Mouse (Mus musculus) heart, adult 2 months (tissue): Measurements from ENCODE around the gene Eefsec.

Experiments
- CTCF ChIP-seq: fragments of 200-600 bp; IDR thresholded peaks from 2 replicates; pipeline ENCODE4 v1.8.1; 2022; ENCODE audit warnings: antibody characterized with exemption, mild to moderate bottlenecking, moderate library complexity
- EP300 ChIP-seq: fragments of 200-500 bp; IDR thresholded peaks from 2 replicates; pipeline ENCODE4 v1.6.1; 2011; ENCODE audit warnings: low read depth, low read length, control low read depth; ENCODE audit not compliant: insufficient read depth
- POLR2A ChIP-seq: fragments of 200-500 bp; IDR thresholded peaks from 2 replicates; pipeline ENCODE4 v1.6.1; 2011; ENCODE audit warnings: mild to moderate bottlenecking, low read depth, low read length, control low read depth; ENCODE audit not compliant: insufficient read depth

GRCm38 (mm10) chr6:88486893-88487292, 40.6 kb upstream of the Eefsec start:
- TF ChIP-seq CTCF = peak; percentile 57
- TF ChIP-seq POLR2A = no peak
- TF ChIP-seq EP300 = no peak
